Mouse (Mus musculus): ENCODE results near the gene F5. TPM values are rescaled to one million over a fixed set of nuclear protein-coding genes. Genes with fewer than 3 reads are reported as not detected.
A peak's percentile ranks its signal among the peaks of the same experiment; 100 is the strongest.

Gene F5
- total and polyA plus RNA-seq, 3 experiments = not detected

DNA sequence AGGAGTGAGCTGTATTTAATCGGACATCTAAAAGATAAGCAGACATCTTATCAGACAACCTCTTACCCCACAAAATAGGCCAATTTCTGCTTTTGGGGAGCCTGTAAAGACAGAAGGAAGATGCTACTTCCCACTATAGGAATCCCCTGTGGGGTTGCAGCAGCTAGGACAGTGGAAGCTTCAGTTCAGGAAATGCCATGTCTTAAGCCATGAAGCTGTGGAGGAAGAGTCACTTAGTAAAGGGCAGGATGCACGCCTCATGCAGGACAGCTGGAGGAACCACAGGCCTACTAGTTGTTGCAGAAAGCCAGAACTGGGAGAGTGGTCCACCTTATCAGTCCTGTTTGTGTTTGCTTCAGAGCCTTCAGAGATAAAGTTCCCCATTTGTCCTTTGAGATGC lies 18.8 kb downstream of the F5 start:
- Histone ChIP-seq H3K27ac (ENCODE audit: control insufficient read depth, low read depth, low read length) (no peak overlapping the region), H3K9ac (ENCODE audit: control insufficient read depth, low read depth, low read length, poor library complexity, severe bottlenecking) (no peak overlapping the region), H3K9me3 (replicated peaks; ENCODE audit: insufficient read depth, low read length) (no peaks in the 10 kb centered on the region), H3K27me3 (ENCODE audit: control insufficient read depth in 1 of 2, insufficient read depth in 2 of 2, low read length in 2 of 2) (no peaks in the 10 kb centered on the region), H3K36me3 (ENCODE audit: control insufficient read depth in 1 of 2, insufficient read depth in 2 of 2, low read length in 2 of 2) (no peaks in the 10 kb centered on the region; a peak in 1 of 4 replicates), H3K79me2 (ENCODE audit: control insufficient read depth, insufficient read depth, low read length, poor library complexity) (no peaks in the 10 kb centered on the region), H3K4me3 (ENCODE audit: control insufficient read depth in 1 of 2, insufficient read depth in 1 of 2, low read depth in 2 of 2, low read length in 2 of 2) (no peak overlapping the region), H3K4me1 (ENCODE audit: control insufficient read depth in 1 of 2, insufficient read depth in 2 of 2, low read length in 2 of 2) (peaks cover 0 to 3% of the 10 kb centered on the region in 2 experiments; a peak in 2 of 4 replicates)
- TF ChIP-seq BHLHE40 (IDR thresholded peaks at IDR 0.05; ENCODE audit: borderline replicate concordance, low read depth, low read length) (no peak), MYC (IDR thresholded peaks at IDR 0.05; ENCODE audit: low read depth, low read length) (peak; percentile 15; the same call in 1 of the 2 replicates), EP300 (IDR thresholded peaks at IDR 0.05; ENCODE audit: low read depth in 1 of 2, low read length in 2 of 2) (no peak; a peak in 1 of 4 replicates), MXI1 (IDR thresholded peaks at IDR 0.05; ENCODE audit: low read depth, low read length) (no peak), ZC3H11A (IDR thresholded peaks at IDR 0.05; ENCODE audit: low read depth, low read length) (no peak), ETS1 (IDR thresholded peaks at IDR 0.05; ENCODE audit: low read depth, low read length) (no peak), USF2 (IDR thresholded peaks at IDR 0.05; ENCODE audit: borderline replicate concordance in 1 of 2, insufficient read depth in 1 of 2, low read depth in 1 of 2, low read length in 2 of 2) (no peak), E2F4 (IDR thresholded peaks at IDR 0.05; ENCODE audit: borderline replicate concordance, low read depth, low read length) (no peak), HCFC1 (IDR thresholded peaks at IDR 0.05; ENCODE audit: low read depth, low read length) (no peak), POLR2AphosphoS5 (IDR thresholded peaks at IDR 0.05; ENCODE audit: borderline replicate concordance, low read depth, low read length) (no peak), GATA1 (IDR thresholded peaks at IDR 0.05; ENCODE audit: low read depth, low read length) (peak; percentile 48), POLR2AphosphoS2 (IDR thresholded peaks at IDR 0.05; ENCODE audit: low read length) (no peak), MAFK (IDR thresholded peaks at IDR 0.05; ENCODE audit: borderline replicate concordance, low read depth, low read length) (no peak)
- peak; percentile 46 for DNase-seq (ENCODE audit: low read depth, low spot score)

DNA sequence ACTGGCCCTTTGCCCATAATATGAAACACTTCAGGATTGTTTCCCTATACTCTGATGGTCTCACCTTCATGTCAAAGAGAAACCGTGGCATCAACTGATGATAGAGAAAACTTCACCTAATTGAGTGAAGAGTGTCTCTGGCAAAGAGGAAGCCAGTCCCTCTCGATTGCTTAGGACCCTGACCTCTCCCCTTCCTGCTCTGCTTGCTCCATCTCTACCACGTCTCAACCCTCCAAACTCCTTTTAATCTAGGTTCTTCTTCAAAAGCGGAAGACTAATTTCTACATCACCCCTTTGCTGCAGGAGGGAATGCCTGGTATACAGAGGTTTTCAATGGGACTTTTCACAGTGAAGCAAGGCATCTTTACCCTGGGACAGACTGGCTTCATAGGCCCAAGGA lies 21.5 kb downstream of the F5 start:
- TF ChIP-seq RCOR1 (IDR thresholded peaks at IDR 0.05; ENCODE audit: low read depth, low read length) = no peak
- TF ChIP-seq JUND (IDR thresholded peaks at IDR 0.05; ENCODE audit: low read depth, low read length) = no peak
- no peak for TF ChIP-seq GABPA (IDR thresholded peaks at IDR 0.05; ENCODE audit: low read depth, low read length)
- no peak for TF ChIP-seq ZKSCAN1 (IDR thresholded peaks at IDR 0.05; ENCODE audit: low read depth, low read length)
- no peak for TF ChIP-seq SMC3 (IDR thresholded peaks at IDR 0.05; ENCODE audit: low read depth, low read length)
- no peak for TF ChIP-seq ZMIZ1 (IDR thresholded peaks at IDR 0.05; ENCODE audit: low read depth, low read length)
- no peak for TF ChIP-seq MAX (IDR thresholded peaks at IDR 0.05; ENCODE audit: low read length)
- no peak for TF ChIP-seq POLR2AphosphoS5 (IDR thresholded peaks at IDR 0.05; ENCODE audit: borderline replicate concordance, low read depth, low read length)
- TF ChIP-seq MAFK (IDR thresholded peaks at IDR 0.05; ENCODE audit: borderline replicate concordance, low read depth, low read length) = no peak
- TF ChIP-seq E2F4 (IDR thresholded peaks at IDR 0.05; ENCODE audit: borderline replicate concordance, low read depth, low read length) = no peak
- TF ChIP-seq TAL1 (IDR thresholded peaks at IDR 0.05; ENCODE audit: low read length) = no peak
- TF ChIP-seq POLR2A (IDR thresholded peaks at IDR 0.05; ENCODE audit: control insufficient read depth in 1 of 2, insufficient read depth in 1 of 2, low read depth in 1 of 2, low read length in 2 of 2, poor library complexity in 1 of 2) = no peak
- no peak for TF ChIP-seq MYB (IDR thresholded peaks at IDR 0.05; ENCODE audit: low read depth, low read length)
- no peak for TF ChIP-seq ZNF384 (IDR thresholded peaks at IDR 0.05; ENCODE audit: low read depth, low read length)
- TF ChIP-seq CHD2 (IDR thresholded peaks at IDR 0.05; ENCODE audit: low read length) = no peak
- TF ChIP-seq NRF1 (IDR thresholded peaks at IDR 0.05; ENCODE audit: insufficient read depth, low read depth, low read length, poor library complexity, severe bottlenecking) = no peak
- TF ChIP-seq TBP (IDR thresholded peaks at IDR 0.05; ENCODE audit: low read depth, low read length) = no peak
- TF ChIP-seq KAT2A (conservative IDR thresholded peaks at IDR 0.05; ENCODE audit: low read depth, low read length) = no peak
- TF ChIP-seq USF2 (IDR thresholded peaks at IDR 0.05; ENCODE audit: borderline replicate concordance in 1 of 2, insufficient read depth in 1 of 2, low read depth in 1 of 2, low read length in 2 of 2) = no peak
- TF ChIP-seq POLR2AphosphoS2 (IDR thresholded peaks at IDR 0.05; ENCODE audit: low read length) = no peak
- DNase-seq (ENCODE audit: low read depth, low spot score) = no peak
- H3K4me1 ChIP-seq (ENCODE audit: control insufficient read depth in 1 of 2, insufficient read depth in 2 of 2, low read length in 2 of 2) = peaks cover 0 to 3% of the 10 kb centered on the region in 2 experiments; a peak in 2 of 4 replicates

More for the DNA sequence above, 21.5 kb downstream of the F5 start:
- no peaks in the 10 kb centered on the region; a peak in 2 of 4 replicates for H3K36me3 ChIP-seq (ENCODE audit: control insufficient read depth in 1 of 2, insufficient read depth in 2 of 2, low read length in 2 of 2)
- H3K9ac ChIP-seq (ENCODE audit: control insufficient read depth, low read depth, low read length, poor library complexity, severe bottlenecking) = no peak overlapping the region
- no peak overlapping the region for H3K4me3 ChIP-seq (ENCODE audit: control insufficient read depth in 1 of 2, insufficient read depth in 1 of 2, low read depth in 2 of 2, low read length in 2 of 2)
- H3K9me3 ChIP-seq (replicated peaks; ENCODE audit: insufficient read depth, low read length) = no peaks in the 10 kb centered on the region
- H3K79me2 ChIP-seq (ENCODE audit: control insufficient read depth, insufficient read depth, low read length, poor library complexity) = no peaks in the 10 kb centered on the region
- H3K27ac ChIP-seq (ENCODE audit: control insufficient read depth, low read depth, low read length) = no peak overlapping the region
- H3K27me3 ChIP-seq (ENCODE audit: control insufficient read depth in 1 of 2, insufficient read depth in 2 of 2, low read length in 2 of 2) = no peaks in the 10 kb centered on the region

Measured in MEL (cell line).